Mouse (Mus musculus): ENCODE data around the gene Exosc10.

Gene Exosc10

GRCm38 (mm10) chr4:148570693-148571295, 12.6 kb downstream of the Exosc10 start:
- DNase-seq (ENCODE audit: low read depth, low spot score): no peak

- DNase-seq (ENCODE audit: low read depth, low spot score): no peak
Observed at GRCm38 (mm10) chr4:148573222-148573621, 15.0 kb downstream of the Exosc10 start.

GRCm38 (mm10) chr4:148580765-148581164, 22.5 kb downstream of the Exosc10 start:
- DNase-seq (ENCODE audit: low read depth, low spot score): no peak

GRCm38 (mm10) chr4:148581422-148581821, 23.2 kb downstream of the Exosc10 start:
- DNase-seq (ENCODE audit: low read depth, low spot score): no peak

- no peak for DNase-seq (ENCODE audit: low read depth, low spot score)
Observed at GRCm38 (mm10) chr4:148583257-148583656, 25.0 kb downstream of the Exosc10 start.

GRCm38 (mm10) chr4:148586648-148587047, 28.4 kb downstream of the Exosc10 start:
- no peak for DNase-seq (ENCODE audit: low read depth, low spot score)

GRCm38 (mm10) chr4:148588793-148589192, 30.6 kb downstream of the Exosc10 start:
- DNase-seq (ENCODE audit: low read depth, low spot score): peak; percentile 53

- DNase-seq (ENCODE audit: low read depth, low spot score): no peak
Observed at GRCm38 (mm10) chr4:148589565-148589964, 31.3 kb downstream of the Exosc10 start.

GRCm38 (mm10) chr4:148590421-148591170, 32.4 kb downstream of the Exosc10 start:
- DNase-seq (ENCODE audit: low read depth, low spot score): no peak

GRCm38 (mm10) chr4:148591171-148591630, 33.0 kb downstream of the Exosc10 start, which contains the start of gene Srm:
Gene Srm, plus strand, starts transcription at chr4:148591503.
- peak; percentile 99 for DNase-seq (ENCODE audit: low read depth, low spot score)

- DNase-seq (ENCODE audit: low read depth, low spot score): peak; percentile 39
Observed at GRCm38 (mm10) chr4:148591637-148592380, 33.6 kb downstream of the Exosc10 start.

GRCm38 (mm10) chr4:148593996-148594395, 35.8 kb downstream of the Exosc10 start:
- DNase-seq (ENCODE audit: low read depth, low spot score): no peak

GRCm38 (mm10) chr4:148595916-148596315, 37.7 kb downstream of the Exosc10 start:
- no peak for DNase-seq (ENCODE audit: low read depth, low spot score)

GRCm38 (mm10) chr4:148596731-148597130, 38.5 kb downstream of the Exosc10 start:
- DNase-seq (ENCODE audit: low read depth, low spot score): no peak

- no peak for DNase-seq (ENCODE audit: low read depth, low spot score)
Observed at GRCm38 (mm10) chr4:148598826-148599225, 40.6 kb downstream of the Exosc10 start.

- DNase-seq (ENCODE audit: low read depth, low spot score): no peak
Observed at GRCm38 (mm10) chr4:148600316-148600715, 42.1 kb downstream of the Exosc10 start.

- no peak for DNase-seq (ENCODE audit: low read depth, low spot score)
Observed at GRCm38 (mm10) chr4:148601871-148602270, 43.6 kb downstream of the Exosc10 start.

GRCm38 (mm10) chr4:148602357-148603120, 44.3 kb downstream of the Exosc10 start, which contains the start of gene Masp2:
Gene Masp2, plus strand, starts transcription at chr4:148602554.
- DNase-seq (ENCODE audit: low read depth, low spot score): no peak

GRCm38 (mm10) chr4:148603376-148604139, 45.3 kb downstream of the Exosc10 start:
- DNase-seq (ENCODE audit: low read depth, low spot score): peak; percentile 62

- peak; percentile 92 for DNase-seq (ENCODE audit: low read depth, low spot score)
Observed at GRCm38 (mm10) chr4:148604141-148604540, 45.9 kb downstream of the Exosc10 start.

All from brain, adult 2 months (tissue).